Mouse (Mus musculus): ENCODE results near the gene Ap3d1. TPM values are rescaled to one million over a fixed set of nuclear protein-coding genes. Genes with fewer than 3 reads are reported as not detected.

Gene Ap3d1
- polyA plus RNA-seq, 1 experiment from 2014 or later = 58.9 TPM

DNA sequence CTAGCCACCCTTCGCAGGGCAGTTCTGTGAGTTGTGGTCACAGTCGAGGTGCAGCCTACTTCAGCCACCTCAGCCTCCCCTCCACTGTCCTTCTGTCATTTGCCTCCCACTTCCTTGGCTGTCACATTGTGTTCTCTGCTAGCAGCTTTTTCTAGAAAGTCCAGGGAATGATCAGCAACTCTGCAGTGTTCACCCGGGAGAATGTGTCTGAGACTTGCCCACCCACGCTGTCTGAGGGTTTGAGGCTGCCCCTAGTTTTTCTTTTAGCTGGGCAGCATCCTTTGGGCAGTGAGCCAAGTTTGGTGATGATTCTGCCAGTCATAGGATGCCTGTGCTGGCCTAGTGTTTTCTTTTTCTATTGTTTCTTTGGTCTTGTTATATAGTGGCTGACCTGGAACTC, 14.9 kb upstream of the Ap3d1 start:
- 63% methylated on average over 4 of the region's 4 CpGs for WGBS
- H3K36me3 ChIP-seq = no peaks in the 10 kb centered on the region
- H3K4me2 ChIP-seq = peak overlapping the region; percentile 93
- H3K27ac ChIP-seq (ENCODE audit: poor library complexity, severe bottlenecking) = peak overlapping the region; percentile 12; the same call in 1 of the 2 replicates
- no peak for ATAC-seq (ENCODE audit: insufficient number of reproducible peaks, low FRiP score)
- peak overlapping the region; percentile 95 for H3K4me3 ChIP-seq
- no peaks in the 10 kb centered on the region for H3K27me3 ChIP-seq (replicated peaks)
- H3K4me1 ChIP-seq (replicated peaks) = peaks cover 76% of the 10 kb centered on the region
- H3K9me3 ChIP-seq (replicated peaks) = no peaks in the 10 kb centered on the region
- H3K9ac ChIP-seq = peak overlapping the region; percentile 98

GRCm38 (mm10) chr10:80756509-80756908, 14.4 kb upstream of the Ap3d1 start:
- Histone ChIP-seq H3K36me3 (no peaks in the 10 kb centered on the region), H3K4me1 (replicated peaks) (peaks cover 75% of the 10 kb centered on the region), H3K27ac (ENCODE audit: poor library complexity, severe bottlenecking) (peak overlapping the region; percentile 83; the same call in 1 of the 2 replicates), H3K27me3 (replicated peaks) (no peaks in the 10 kb centered on the region), H3K9ac (peak overlapping the region; percentile 98), H3K4me2 (peak overlapping the region; percentile 93), H3K9me3 (replicated peaks) (no peaks in the 10 kb centered on the region), H3K4me3 (peak overlapping the region; percentile 95)
- ATAC-seq (ENCODE audit: insufficient number of reproducible peaks, low FRiP score) = no peak
- WGBS = 56% methylated on average over 2 of the region's 2 CpGs

GRCm38 (mm10) chr10:80756099-80756498, 14.0 kb upstream of the Ap3d1 start:
- no peaks in the 10 kb centered on the region for H3K36me3 ChIP-seq
- peak overlapping the region; percentile 83 for H3K27ac ChIP-seq (ENCODE audit: poor library complexity, severe bottlenecking)
- H3K9me3 ChIP-seq (replicated peaks) = no peaks in the 10 kb centered on the region
- peak overlapping the region; percentile 95 for H3K4me3 ChIP-seq
- H3K9ac ChIP-seq = peak overlapping the region; percentile 98
- H3K4me2 ChIP-seq = peak overlapping the region; percentile 93
- ATAC-seq (ENCODE audit: insufficient number of reproducible peaks, low FRiP score) = no peak
- H3K4me1 ChIP-seq (replicated peaks) = peaks cover 74% of the 10 kb centered on the region
- H3K27me3 ChIP-seq (replicated peaks) = no peaks in the 10 kb centered on the region
- WGBS = 18% methylated on average over 3 of the region's 3 CpGs

DNA sequence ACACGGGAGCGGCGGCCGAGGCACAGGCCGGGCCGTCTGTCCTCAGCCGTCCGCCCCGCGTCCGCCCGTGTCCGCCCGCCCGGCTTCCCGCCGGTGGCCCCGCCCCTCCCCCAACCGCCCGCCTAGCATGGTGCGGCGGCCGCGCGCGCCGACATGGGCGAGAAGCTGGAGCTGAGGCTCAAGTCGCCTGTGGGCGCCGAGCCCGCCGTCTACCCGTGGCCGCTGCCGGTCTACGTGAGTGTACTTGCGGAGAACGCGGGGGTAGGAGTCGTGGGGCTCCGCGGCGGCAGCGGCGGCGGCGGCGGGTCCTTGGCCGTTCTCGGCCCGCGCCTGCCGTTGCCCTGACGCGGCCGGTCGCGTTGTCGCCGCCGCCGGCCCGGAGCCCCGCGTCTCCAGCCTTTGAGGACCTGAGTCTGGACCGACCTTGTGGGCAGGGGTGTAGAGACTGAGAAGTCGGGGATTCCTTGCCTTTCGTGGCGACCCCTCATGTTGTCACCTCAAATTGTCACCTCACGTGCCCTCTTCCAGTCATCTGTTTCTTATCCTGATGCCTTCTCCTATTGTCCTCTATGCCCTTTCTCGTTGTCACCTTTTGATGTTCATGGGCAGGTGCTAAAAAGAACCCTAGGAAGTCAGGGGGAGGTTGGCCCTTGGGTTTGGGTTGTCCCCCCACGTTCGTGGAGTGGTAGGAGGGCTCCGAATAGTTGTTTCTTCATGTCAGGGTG, 13.4 kb upstream of the Ap3d1 start:
- H3K9ac ChIP-seq = peak overlapping the region; percentile 98
- peak; percentile 31 for ATAC-seq (ENCODE audit: insufficient number of reproducible peaks, low FRiP score)
- H3K4me2 ChIP-seq = peak overlapping the region; percentile 93
- H3K36me3 ChIP-seq = no peaks in the 10 kb centered on the region
- H3K4me1 ChIP-seq (replicated peaks) = peaks cover 73% of the 10 kb centered on the region
- H3K27me3 ChIP-seq (replicated peaks) = no peaks in the 10 kb centered on the region
- peak overlapping the region; percentile 83 for H3K27ac ChIP-seq (ENCODE audit: poor library complexity, severe bottlenecking)
- H3K9me3 ChIP-seq (replicated peaks) = no peaks in the 10 kb centered on the region
- H3K4me3 ChIP-seq = peak overlapping the region; percentile 95
- under 1% methylated on average over 73 of the region's 75 CpGs for WGBS

GRCm38 (mm10) chr10:80754594-80755290, 12.7 kb upstream of the Ap3d1 start, which contains the start of gene Dot1l:
Gene Dot1l, plus strand, starts transcription at chr10:80755206.
- H3K4me1 ChIP-seq (replicated peaks) = peaks cover 68% of the 10 kb centered on the region
- H3K4me3 ChIP-seq = peak within 1 kb of the TSS; percentile 95
- H3K9ac ChIP-seq = peak within 1 kb of the TSS; percentile 98
- H3K36me3 ChIP-seq = no peaks in the 10 kb centered on the region
- peak within 1 kb of the TSS; percentile 83 for H3K27ac ChIP-seq (ENCODE audit: poor library complexity, severe bottlenecking)
- under 1% methylated on average over 55 of the region's 57 CpGs for WGBS
- no peaks in the 10 kb centered on the region for H3K9me3 ChIP-seq (replicated peaks)
- ATAC-seq (ENCODE audit: insufficient number of reproducible peaks, low FRiP score) = peak; percentile 90
- H3K27me3 ChIP-seq (replicated peaks) = no peaks in the 10 kb centered on the region
- peak within 1 kb of the TSS; percentile 93 for H3K4me2 ChIP-seq

DNA sequence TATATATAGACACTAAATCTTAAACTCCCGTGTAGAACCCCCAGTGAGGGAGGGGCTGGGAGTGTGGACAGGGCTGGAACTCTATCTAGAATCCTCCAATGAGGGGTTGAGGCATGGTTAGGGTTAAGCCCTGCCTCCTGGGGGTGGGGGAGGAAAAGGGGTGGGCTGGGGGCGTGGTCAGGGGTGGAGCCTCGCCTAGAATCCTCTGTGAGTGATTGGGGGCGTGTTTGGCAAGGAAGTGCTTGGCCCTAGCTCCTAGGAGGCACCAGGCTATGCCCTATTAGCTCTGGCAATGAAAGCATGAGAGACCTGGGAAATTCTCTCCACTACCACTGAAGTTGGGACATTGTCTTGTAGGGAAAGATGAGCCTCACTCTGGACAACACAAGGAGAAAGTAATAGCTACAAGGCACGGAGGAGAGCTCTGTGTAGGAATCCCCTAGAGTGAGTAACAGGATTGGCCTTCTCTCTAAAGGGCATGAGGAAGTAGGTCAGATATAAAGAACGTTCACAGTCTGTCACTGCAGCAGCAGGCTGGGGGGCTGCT, 10.1 kb upstream of the Ap3d1 start:
- ATAC-seq (ENCODE audit: insufficient number of reproducible peaks, low FRiP score) = peak; percentile 76
- Histone ChIP-seq H3K4me1 (replicated peaks) (peaks cover 49% of the 10 kb centered on the region), H3K27ac (ENCODE audit: poor library complexity, severe bottlenecking) (peak overlapping the region; percentile 99), H3K4me2 (peak overlapping the region; percentile 71), H3K9me3 (replicated peaks) (no peaks in the 10 kb centered on the region), H3K36me3 (no peaks in the 10 kb centered on the region), H3K9ac (peak overlapping the region; percentile 72), H3K27me3 (replicated peaks) (no peaks in the 10 kb centered on the region), H3K4me3 (peak overlapping the region; percentile 42)
- 3% methylated on average over 6 of the region's 6 CpGs for WGBS

DNA sequence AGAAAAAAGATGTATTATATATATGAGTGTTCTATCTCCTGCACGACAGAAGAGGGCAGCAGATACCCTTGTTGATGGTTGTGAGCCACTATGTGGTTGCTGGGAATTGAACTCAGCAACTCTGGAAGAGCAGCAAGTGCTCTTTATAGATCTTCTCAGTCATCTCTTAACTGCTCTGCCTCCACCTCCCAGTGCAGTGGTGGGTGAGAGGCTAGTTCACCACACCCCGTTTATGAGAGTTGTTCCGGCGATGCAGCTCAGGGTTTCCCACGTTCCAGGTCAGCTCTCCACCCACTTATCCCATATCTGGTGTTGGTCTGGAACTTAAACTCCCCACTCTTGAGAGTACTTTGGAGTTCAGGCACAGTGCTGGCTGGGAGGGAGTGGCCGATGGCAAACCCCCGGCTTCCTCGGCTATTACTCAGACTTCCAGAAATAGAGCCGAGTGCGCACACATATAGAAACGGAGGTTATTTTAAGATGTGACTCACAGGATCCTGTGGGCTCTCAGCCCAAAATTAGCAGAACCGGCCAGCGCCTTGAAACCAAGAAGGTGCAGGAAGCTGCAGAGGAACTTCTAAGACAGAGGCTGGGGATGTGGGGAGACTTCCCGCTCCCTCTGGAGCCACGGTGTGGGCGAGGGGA, 9.2 kb upstream of the Ap3d1 start:
- WGBS = 2% methylated on average over 16 of the region's 16 CpGs

GRCm38 (mm10) chr10:80748609-80749008, 6.5 kb upstream of the Ap3d1 start:
- Histone ChIP-seq H3K4me2 (no peak overlapping the region), H3K4me3 (no peak overlapping the region), H3K9me3 (replicated peaks) (no peaks in the 10 kb centered on the region), H3K9ac (no peak overlapping the region), H3K36me3 (no peaks in the 10 kb centered on the region), H3K4me1 (replicated peaks) (peaks cover 35% of the 10 kb centered on the region), H3K27me3 (replicated peaks) (no peaks in the 10 kb centered on the region), H3K27ac (ENCODE audit: poor library complexity, severe bottlenecking) (no peak overlapping the region)
- no peak for ATAC-seq (ENCODE audit: insufficient number of reproducible peaks, low FRiP score)
- 9% methylated on average over 6 of the region's 6 CpGs for WGBS

More for the DNA sequence above, 9.2 kb upstream of the Ap3d1 start:
- peak overlapping the region; percentile 71 for H3K4me2 ChIP-seq
- H3K27me3 ChIP-seq (replicated peaks) = no peaks in the 10 kb centered on the region
- peak overlapping the region; percentile 99 for H3K27ac ChIP-seq (ENCODE audit: poor library complexity, severe bottlenecking)
- no peaks in the 10 kb centered on the region for H3K36me3 ChIP-seq
- H3K4me3 ChIP-seq = peak overlapping the region; percentile 42
- ATAC-seq (ENCODE audit: insufficient number of reproducible peaks, low FRiP score) = peak; percentile 62
- H3K9ac ChIP-seq = peak overlapping the region; percentile 72
- H3K4me1 ChIP-seq (replicated peaks) = peaks cover 40% of the 10 kb centered on the region
- H3K9me3 ChIP-seq (replicated peaks) = no peaks in the 10 kb centered on the region

GRCm38 (mm10) chr10:80747410-80747809, 5.3 kb upstream of the Ap3d1 start:
- WGBS = 14% methylated on average over 3 of the region's 3 CpGs
- ATAC-seq (ENCODE audit: insufficient number of reproducible peaks, low FRiP score) = no peak
- Histone ChIP-seq H3K9ac (no peak overlapping the region), H3K27ac (ENCODE audit: poor library complexity, severe bottlenecking) (no peak overlapping the region), H3K27me3 (replicated peaks) (no peaks in the 10 kb centered on the region), H3K4me2 (no peak overlapping the region), H3K36me3 (no peaks in the 10 kb centered on the region), H3K4me3 (no peak overlapping the region), H3K4me1 (replicated peaks) (peaks cover 34% of the 10 kb centered on the region), H3K9me3 (replicated peaks) (no peaks in the 10 kb centered on the region)

- Histone ChIP-seq H3K27me3 (replicated peaks) (no peaks in the 10 kb centered on the region), H3K9me3 (replicated peaks) (no peaks in the 10 kb centered on the region), H3K4me1 (replicated peaks) (peaks cover 35% of the 10 kb centered on the region), H3K4me2 (no peak overlapping the region), H3K27ac (ENCODE audit: poor library complexity, severe bottlenecking) (no peak overlapping the region), H3K4me3 (no peak overlapping the region), H3K36me3 (no peaks in the 10 kb centered on the region), H3K9ac (no peak overlapping the region)
- WGBS = 32% methylated on average over 5 of the region's 5 CpGs
- ATAC-seq (ENCODE audit: insufficient number of reproducible peaks, low FRiP score) = peak; percentile 54
Measured at GRCm38 (mm10) chr10:80744262-80744661, 2.2 kb upstream of the Ap3d1 start.
